Mouse (Mus musculus) retina, postnatal 1 day (tissue): ENCODE results near the gene Polrmt.

Experiments used
- DNase-seq: peaks from one replicate; pipeline ENCODE4 v3.0.0-alpha.2; 2012

The Polrmt gene

GRCm38 (mm10) chr10:79738259-79738658, 8.1 kb downstream of the Polrmt start:
- peak; percentile 50 for DNase-seq

DNA sequence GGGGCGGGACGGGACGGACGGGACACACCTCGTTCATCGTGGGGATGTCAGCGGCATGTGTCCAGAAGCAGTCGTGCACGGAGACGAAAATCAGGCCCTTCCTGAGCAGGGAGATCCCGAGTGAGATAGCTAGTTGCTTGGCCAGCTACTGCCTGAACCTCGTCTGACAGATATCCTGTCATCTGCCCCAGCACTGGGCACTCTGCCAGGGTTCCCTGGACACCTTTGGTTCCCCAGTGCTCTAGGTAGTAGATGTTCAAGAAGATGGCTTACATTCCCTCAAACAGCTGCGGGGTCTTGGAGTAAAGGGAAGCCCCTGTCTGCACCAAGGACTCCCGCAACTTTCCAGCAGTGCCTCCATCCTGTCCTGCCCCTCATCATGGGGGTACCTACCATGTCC, 9.7 kb downstream of the Polrmt start:
- no peak for DNase-seq

DNA sequence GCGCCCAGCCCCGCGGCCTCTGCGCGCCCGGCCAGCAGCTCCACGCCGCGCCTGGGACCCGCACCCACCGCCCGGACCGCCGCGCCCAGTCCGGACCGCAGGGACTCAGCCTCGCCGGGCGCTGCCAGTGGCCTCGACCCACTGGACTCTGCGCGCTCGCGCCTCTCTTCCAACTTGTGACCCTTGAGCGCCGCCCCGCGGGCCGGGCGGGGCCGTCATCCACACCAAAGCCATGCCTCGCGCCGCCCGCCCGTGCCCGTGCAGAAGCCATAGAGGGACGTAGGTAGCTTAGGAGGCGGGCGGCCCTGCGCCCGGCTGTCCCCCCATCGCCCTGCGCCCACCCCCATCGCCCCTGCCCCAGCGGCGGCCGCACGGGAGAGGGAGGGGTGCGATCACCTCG, 11.0 kb downstream of the Polrmt start:
- peak; percentile 39 for DNase-seq

DNA sequence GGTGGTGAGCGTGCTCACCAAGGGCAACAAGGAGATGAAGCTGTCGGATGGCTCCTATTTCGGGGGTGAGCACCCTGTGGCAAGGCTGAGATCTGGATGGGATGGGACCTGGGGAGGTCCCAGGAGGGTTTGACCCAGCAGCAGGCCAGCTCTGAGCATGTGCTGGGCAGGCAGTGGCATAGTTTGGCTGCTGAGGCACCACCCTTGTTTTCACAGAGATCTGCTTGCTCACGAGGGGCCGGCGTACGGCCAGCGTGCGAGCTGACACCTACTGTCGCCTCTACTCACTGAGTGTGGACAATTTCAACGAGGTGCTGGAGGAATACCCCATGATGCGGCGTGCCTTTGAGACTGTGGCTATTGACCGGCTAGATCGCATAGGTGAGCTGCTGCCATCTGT, 12.5 kb downstream of the Polrmt start:
- no peak for DNase-seq

- DNase-seq = peak; percentile 28
These were observed 13.9 kb downstream of the Polrmt start for GRCm38 (mm10) chr10:79732500-79732899.

DNA sequence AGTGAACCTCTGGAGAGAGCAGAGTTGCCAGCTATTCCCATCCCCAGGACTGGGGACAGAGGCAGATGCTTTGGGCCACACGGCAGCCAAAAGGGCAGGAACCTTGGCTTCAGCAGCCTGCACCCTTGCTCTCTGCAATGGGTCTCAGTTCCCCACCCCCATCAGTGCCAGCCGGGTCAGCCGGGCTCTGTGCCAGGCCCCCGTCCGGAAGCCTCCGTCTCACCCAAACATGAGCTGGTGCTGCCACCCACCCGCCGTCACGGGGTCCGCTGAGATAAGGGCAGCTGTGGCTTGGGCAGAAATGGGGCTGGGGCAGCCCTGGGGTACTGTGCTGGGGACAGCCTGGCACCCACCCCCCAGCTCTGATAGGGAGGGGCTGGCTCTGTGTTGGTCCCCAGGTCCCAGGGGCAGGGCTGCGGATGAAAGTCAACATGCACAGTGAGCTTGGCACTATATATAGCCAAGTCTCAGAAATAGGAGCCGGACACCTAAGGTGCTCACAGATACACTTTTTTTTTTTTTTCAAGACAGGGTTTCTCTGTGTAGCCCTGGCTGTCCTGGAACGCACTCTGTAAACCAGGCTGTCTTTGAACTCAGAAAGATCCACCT, 16.9 kb downstream of the Polrmt start:
- no peak for DNase-seq

GRCm38 (mm10) chr10:79728323-79729249, 17.8 kb downstream of the Polrmt start:
- peak; percentile 22 for DNase-seq

DNA sequence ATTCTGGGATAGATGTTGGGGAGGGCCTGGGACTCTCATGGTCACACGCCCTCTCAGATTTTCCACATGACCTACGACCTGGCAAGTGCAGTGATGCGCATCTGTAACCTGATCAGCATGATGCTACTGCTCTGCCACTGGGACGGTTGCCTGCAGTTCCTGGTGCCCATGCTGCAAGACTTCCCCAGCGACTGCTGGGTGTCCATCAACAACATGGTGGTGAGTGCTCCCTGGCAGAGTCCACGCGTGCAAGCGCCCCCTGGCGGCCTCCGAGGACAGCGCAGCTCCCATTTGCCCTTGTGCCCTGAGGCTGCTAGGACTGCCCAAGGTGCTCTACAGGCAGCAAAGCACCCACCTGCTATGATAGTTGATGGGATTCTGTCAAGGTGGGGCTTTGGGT, 20.3 kb downstream of the Polrmt start:
- peak; percentile 65 for DNase-seq

- DNase-seq = no peak
These were observed 22.7 kb downstream of the Polrmt start for GRCm38 (mm10) chr10:79723692-79724091.

- DNase-seq = no peak
These were observed 23.3 kb downstream of the Polrmt start for GRCm38 (mm10) chr10:79723047-79723446.

DNA sequence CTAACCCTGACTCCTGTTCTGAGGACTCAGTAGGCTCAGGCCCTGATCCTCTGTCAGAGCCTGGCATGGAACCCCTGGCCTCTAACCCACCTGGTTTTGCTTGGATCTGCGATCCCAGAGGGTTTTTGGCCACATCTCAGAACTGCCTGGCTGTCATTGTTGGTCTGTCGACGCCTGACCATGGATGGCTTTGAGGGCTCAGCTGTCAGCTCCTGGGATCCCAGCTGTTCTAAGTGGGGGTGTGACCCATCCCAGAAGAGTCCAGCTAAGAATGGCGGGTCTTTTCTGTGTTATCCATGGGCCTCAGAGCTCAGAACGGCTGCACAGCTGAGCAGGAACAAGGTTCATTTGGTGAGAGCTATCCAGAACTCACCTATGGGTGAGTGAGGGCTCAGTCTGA, 25.3 kb downstream of the Polrmt start:
- no peak for DNase-seq

DNA sequence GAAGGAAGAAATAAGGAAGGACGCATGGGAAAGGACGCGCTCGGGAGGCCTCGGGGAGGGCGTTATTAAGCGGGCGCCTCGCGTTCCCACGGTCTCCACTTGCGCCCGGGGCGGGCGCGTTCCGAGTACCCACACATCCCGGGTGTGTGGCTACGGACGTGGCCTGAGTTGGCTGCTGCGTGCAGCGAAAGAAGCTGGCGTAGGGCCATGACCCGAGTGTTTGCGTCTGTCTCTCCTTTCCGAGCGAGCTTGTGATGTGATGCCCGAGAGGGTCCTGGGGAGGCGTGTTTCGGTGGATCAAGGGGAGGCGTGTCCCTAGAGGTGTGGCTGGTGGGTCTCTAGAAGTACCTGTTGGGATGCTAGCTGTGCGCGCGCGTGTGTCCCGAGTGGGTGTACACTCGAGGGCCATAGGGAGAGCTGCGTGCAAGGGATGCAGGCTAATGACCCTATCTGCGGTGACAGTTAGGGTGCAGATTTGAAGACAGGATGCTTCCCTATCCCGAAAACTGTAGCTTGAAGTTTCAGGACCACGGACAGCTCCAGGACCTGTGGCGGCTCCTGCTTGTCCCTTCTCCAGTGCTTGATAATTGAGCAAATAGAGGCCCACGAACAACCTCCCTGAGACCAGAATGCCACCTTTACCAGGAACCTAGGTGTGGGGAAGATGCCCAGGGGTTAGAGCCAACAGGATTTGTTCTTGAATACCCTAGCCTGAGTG, 28.6 kb downstream of the Polrmt start:
- peak; percentile 81 for DNase-seq

DNA sequence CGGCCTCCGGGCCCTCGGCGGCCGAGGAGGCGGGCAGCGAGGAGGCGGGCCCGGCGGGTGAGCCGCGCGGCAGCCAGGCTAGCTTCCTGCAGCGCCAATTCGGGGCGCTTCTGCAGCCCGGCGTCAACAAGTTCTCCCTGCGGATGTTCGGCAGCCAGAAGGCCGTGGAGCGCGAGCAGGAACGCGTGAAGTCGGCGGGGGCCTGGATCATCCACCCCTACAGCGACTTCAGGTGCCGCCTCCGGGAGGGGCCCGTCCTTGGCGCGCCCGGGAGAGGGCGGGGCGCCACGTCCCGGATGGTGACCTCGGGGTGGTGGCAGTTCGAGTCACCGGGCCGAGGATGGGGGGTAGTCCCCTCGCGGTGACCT, 29.4 kb downstream of the Polrmt start:
- DNase-seq = peak; percentile 53

GRCm38 (mm10) chr10:79716254-79716987, 30.0 kb downstream of the Polrmt start, which contains the start of gene Hcn2:
Gene Hcn2 (plus strand): TSS chr10:79716634.
- DNase-seq = peak; percentile 33

- peak; percentile 67 for DNase-seq
These were observed 31.4 kb downstream of the Polrmt start for GRCm38 (mm10) chr10:79714996-79715395.

DNA sequence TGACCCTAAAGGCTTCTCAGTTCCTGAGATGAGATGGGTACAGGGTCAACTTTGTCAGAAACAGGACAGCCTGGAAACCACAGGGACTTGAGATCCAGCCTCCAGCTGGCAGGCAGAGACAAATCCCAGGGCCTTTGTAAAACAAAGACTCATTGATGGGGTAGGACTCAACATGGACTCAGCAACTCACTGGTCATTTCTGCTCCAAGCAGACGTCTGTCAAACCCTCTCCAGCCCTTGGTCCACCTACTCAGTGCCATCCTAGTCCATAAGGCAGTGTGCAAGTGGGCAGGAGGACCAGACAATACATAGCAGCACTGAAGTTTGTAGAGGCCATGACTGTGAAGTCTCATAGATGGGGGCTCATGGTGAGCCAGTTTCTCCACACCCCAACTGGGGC, 33.2 kb downstream of the Polrmt start:
- no peak for DNase-seq

- DNase-seq = peak; percentile 85
These were observed 33.8 kb downstream of the Polrmt start for GRCm38 (mm10) chr10:79712499-79713126.

- DNase-seq = peak; percentile 48
These were observed 34.4 kb downstream of the Polrmt start for GRCm38 (mm10) chr10:79712029-79712428.

GRCm38 (mm10) chr10:79709307-79709706, 37.1 kb downstream of the Polrmt start:
- DNase-seq = no peak

- no peak for DNase-seq
These were observed 37.7 kb downstream of the Polrmt start for GRCm38 (mm10) chr10:79708668-79709067.

GRCm38 (mm10) chr10:79707759-79708158, 38.6 kb downstream of the Polrmt start:
- no peak for DNase-seq

DNA sequence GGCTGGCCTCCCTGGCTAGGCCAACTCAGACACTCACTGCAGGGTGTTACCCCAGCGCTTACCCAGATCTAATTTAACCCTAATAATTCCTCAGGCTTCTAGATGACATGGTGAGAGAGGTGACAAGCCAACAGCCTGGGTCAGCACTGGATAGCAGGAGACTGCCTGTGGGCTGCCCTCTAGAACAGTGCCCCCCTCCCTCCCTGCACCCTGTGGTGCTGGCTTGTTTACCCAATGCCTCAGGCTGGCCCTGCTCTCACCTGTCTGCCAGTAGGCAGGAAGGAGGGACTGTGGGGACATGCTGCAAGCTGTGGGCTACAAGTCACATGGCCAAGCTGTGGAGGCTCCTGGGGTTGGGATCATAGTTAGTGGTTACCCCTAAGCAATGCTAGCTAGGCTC, 39.2 kb downstream of the Polrmt start:
- no peak for DNase-seq
